Mouse (Mus musculus) monocyte, adult 5-6 weeks (primary cell): ENCODE results near the gene Casc3. TPM values are rescaled to one million over a fixed set of nuclear protein-coding genes. Genes with fewer than 3 reads are reported as not detected.
"Not testable (repeated sequence)": the region's sequence is repeated elsewhere in the genome, so short reads cannot be mapped to it uniquely, and the experiment has no call there.

ENCODE experiments used
- ATAC-seq: fragments of 153-309, 156-312 bp; replicated peaks from 2 replicates; pipeline ENCODE4 v1.8.0; 2017; ENCODE audit warnings: mild to moderate bottlenecking; ENCODE audit not compliant: low TSS enrichment, insufficient number of reproducible peaks, severe bottlenecking, poor library complexity, low FRiP score
- total RNA-seq: library from RNA; stranded (forward); fragments of 200-1000, 200-491, 200-594 nt; gene quantifications from 3 replicates; pipeline ENCODE4 v1.2.3, GENCODE M21; 2017

The Casc3 gene
- total RNA-seq, 1 experiment from 2014 or later, result 47.5 TPM

GRCm38 (mm10) chr11:98816706-98817239 is 12.1 kb downstream of the Casc3 start:
- ATAC-seq, result peak; percentile 94

- no peak for ATAC-seq
Measured at GRCm38 (mm10) chr11:98820968-98821367, 16.3 kb downstream of the Casc3 start.

GRCm38 (mm10) chr11:98826071-98826470 is 21.4 kb downstream of the Casc3 start:
- ATAC-seq, result not testable (repeated sequence)

GRCm38 (mm10) chr11:98827877-98828276 is 23.2 kb downstream of the Casc3 start:
- no peak for ATAC-seq

- peak; percentile 73 for ATAC-seq
Measured at GRCm38 (mm10) chr11:98829091-98829775, 24.5 kb downstream of the Casc3 start.

GRCm38 (mm10) chr11:98829875-98830274 is 25.2 kb downstream of the Casc3 start:
- no peak for ATAC-seq

- no peak for ATAC-seq
Measured at GRCm38 (mm10) chr11:98835296-98835695, 30.6 kb downstream of the Casc3 start.

GRCm38 (mm10) chr11:98835725-98836124 is 31.0 kb downstream of the Casc3 start:
- no peak for ATAC-seq

GRCm38 (mm10) chr11:98836128-98836527 is 31.4 kb downstream of the Casc3 start:
- ATAC-seq, result no peak

- ATAC-seq, result peak; percentile 52; the same call in 1 of the 2 replicates
Measured at GRCm38 (mm10) chr11:98836651-98837141, 32.0 kb downstream of the Casc3 start, which contains the start of gene Rapgefl1. TSS of gene Rapgefl1 (plus strand) at chr11:98836785.

GRCm38 (mm10) chr11:98837231-98837704 is 32.6 kb downstream of the Casc3 start:
- ATAC-seq, result no peak

- no peak for ATAC-seq
Measured at GRCm38 (mm10) chr11:98837917-98838316, 33.2 kb downstream of the Casc3 start.

GRCm38 (mm10) chr11:98838512-98838911 is 33.8 kb downstream of the Casc3 start:
- ATAC-seq, result no peak

GRCm38 (mm10) chr11:98839402-98839801 is 34.7 kb downstream of the Casc3 start:
- ATAC-seq, result no peak

GRCm38 (mm10) chr11:98839897-98840296 is 35.2 kb downstream of the Casc3 start:
- no peak for ATAC-seq

- ATAC-seq, result no peak
Measured at GRCm38 (mm10) chr11:98846016-98846415, 41.3 kb downstream of the Casc3 start.

GRCm38 (mm10) chr11:98846865-98847604 is 42.3 kb downstream of the Casc3 start:
- no peak for ATAC-seq

GRCm38 (mm10) chr11:98849196-98849894 is 44.6 kb downstream of the Casc3 start:
- no peak for ATAC-seq
